Mouse (Mus musculus): Measurements from ENCODE around the gene Cpvl.

Cpvl gene

GRCm38 (mm10) chr6:53978571-53978970 is at the start of gene Cpvl:
TSS of gene Cpvl (minus strand) at chr6:53978671.
- DNase-seq (ENCODE audit: extremely low spot score, low spot score): no peak

DNA sequence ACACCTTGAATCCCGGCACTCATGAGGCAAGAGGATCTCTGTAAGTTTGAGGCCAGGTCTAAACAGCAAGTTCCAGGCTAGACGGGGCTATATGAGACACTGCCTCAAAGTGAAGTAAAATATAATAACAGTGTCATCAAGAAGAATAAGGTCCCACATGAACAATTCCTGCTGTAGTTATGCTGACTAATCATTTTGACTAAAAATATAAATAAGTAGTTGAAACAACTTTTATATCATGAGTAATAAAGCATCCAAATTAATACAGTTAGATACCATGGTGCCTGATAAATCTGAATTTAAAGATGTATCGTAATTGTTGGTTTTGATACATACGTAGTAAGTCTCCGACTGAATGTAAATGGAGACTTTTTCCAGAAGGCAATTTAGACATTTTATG is 45.4 kb upstream of the Cpvl start:
- no peak for DNase-seq (ENCODE audit: extremely low spot score, low spot score)

DNA sequence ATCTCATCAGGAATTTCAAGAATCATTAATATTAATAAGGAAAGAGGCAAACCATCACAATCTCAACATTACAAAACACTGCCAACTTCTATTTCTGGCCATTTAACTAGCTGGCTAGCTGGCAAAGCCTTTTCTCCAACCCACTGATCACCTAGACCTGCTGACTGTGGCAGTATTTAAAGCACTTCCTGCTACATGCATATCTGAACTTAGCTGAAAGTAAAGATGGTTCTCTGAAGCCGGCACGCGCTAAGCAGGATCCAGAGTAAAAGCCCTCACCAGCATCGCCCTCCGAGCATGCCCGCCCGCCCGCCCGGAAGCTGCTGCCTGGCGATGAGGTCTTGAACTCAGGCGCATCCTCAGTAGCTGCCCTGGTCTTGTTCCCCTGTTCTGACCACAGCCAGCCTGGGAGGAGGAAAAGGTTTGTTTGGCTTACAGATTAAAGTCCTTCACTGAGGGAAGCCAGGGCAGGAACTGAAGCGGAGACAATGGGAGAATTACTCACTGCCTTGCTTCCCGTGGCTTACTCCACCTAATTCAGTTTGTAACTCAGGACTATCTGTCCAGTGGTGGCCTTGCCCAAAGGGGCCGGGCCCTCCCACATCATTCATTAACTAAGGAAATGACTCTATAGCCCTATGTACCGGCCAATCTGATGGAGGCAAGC is 42.8 kb upstream of the Cpvl start:
- DNase-seq (ENCODE audit: extremely low spot score, low spot score): no peak

DNA sequence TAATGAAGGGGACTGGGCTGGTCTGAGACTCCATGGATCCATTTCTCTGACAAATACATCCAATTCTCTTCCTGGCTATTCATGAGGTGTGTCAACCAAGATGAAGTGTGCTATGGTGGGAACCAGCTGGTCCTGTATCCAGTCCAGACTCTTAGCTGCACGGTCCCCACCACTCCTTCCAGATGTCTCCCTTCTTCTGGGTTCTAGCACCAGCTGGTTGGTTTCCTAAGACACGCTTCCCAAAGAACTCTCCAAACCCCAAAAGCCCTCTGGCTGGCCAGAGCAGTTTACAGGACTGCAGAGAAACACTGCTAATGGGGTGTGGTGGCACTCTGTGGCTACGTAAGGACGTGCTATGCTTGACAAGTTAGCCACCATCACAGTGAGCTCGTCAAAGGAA is 40.4 kb upstream of the Cpvl start:
- DNase-seq (ENCODE audit: extremely low spot score, low spot score): no peak

DNA sequence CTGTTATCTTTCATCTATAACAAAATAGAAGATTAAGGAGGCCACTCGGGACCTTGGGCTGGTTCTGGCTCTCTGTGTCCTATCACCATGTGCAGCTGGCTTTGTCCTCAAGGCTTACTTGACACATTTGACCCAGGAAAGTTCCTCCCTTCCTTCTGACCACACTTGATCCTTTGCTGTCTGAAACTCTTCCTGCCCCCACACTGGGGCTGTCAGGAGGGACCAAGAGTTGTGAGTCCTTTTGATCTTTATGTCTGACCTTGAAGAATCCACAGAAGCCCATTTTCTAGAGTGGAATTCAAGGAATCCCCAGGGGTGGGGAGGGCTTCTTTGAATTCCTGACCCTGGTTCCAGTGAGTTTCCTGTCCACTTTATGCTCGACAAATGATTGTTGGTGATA is 39.6 kb upstream of the Cpvl start:
- no peak for DNase-seq (ENCODE audit: extremely low spot score, low spot score)

GRCm38 (mm10) chr6:54012163-54012562 is 33.7 kb upstream of the Cpvl start:
- no peak for DNase-seq (ENCODE audit: extremely low spot score, low spot score)

DNA sequence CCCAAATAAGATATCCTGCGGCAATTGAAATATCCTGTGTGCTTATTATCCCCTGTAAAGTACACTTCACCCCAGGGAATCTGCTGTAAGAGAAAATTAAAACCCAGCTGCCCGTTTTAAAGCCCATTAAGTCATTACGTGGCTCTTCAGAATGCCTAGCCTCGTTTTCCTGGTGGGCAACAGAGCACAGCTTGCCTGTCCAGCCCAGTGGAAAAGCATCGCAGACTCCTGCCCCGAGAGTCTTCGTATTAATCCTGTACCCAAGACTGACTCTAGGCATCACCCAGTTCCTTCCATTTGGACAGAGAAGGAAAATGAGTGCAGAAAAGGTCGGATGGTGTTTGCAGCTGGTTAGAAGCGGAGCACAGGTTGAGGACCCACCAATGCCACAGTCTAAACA is 31.9 kb upstream of the Cpvl start:
- no peak for DNase-seq (ENCODE audit: extremely low spot score, low spot score)

- DNase-seq (ENCODE audit: extremely low spot score, low spot score): no peak
These were observed 30.8 kb upstream of the Cpvl start for GRCm38 (mm10) chr6:54009293-54009692.

DNA sequence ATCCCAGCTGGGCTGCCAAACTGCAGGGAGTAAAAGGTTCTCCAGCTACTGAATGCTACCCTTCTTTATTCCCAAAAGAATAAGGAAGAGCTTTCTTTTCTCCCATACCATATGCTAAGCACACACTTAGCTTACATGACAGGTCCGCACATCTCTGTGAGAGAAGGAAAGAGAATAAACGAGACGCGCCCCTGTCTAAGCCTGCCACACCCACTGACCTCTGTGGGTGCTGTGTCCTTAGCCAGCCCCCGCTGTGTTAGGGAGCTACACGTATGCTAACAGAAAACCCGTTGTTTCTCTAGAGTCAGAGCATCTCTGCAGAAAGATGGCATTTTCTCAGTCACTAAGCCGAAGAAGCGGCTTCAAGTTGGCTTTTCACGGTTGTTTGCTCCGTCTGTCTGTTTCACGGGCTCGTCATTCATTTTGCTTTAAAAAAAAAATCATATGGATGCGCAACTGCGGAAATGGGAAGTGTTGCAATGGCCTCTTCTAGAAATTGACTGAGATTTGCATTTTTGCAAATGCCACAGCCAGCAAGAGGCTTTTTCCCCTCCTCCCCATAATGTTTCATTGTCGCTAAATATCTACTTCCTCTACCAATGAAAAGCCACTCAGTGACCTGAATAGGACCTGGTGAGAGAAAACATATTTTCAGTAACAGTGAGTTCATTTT is 30.1 kb upstream of the Cpvl start:
- no peak for DNase-seq (ENCODE audit: extremely low spot score, low spot score)

- no peak for DNase-seq (ENCODE audit: extremely low spot score, low spot score)
These were observed 26.8 kb upstream of the Cpvl start for GRCm38 (mm10) chr6:54005302-54005701.

GRCm38 (mm10) chr6:53996226-53996955 is 17.9 kb upstream of the Cpvl start:
- no peak for DNase-seq (ENCODE audit: extremely low spot score, low spot score)

- DNase-seq (ENCODE audit: extremely low spot score, low spot score): no peak
These were observed 17.0 kb upstream of the Cpvl start for GRCm38 (mm10) chr6:53995519-53995918.

GRCm38 (mm10) chr6:53992386-53992785 is 13.9 kb upstream of the Cpvl start:
- DNase-seq (ENCODE audit: extremely low spot score, low spot score): no peak

DNA sequence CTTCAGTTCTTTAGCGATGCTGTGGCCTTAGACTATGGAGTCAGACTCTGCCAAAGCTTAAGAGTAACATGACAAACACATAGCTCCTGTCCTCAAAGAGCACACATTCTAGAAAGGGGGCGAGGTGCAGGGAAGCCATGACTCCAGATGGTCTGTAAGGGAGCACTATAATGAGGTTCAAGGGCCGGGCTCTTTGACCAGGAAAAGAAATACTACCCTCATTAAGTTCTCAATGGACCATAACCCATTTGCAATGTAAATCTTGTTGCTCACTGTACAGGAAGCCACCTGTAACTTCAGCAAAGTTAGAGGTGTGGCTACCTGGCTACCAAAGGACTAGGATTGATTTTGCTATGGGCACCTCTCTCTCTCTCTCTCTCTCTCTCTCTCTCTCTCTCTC is 8.8 kb upstream of the Cpvl start:
- no peak for DNase-seq (ENCODE audit: extremely low spot score, low spot score)

DNA sequence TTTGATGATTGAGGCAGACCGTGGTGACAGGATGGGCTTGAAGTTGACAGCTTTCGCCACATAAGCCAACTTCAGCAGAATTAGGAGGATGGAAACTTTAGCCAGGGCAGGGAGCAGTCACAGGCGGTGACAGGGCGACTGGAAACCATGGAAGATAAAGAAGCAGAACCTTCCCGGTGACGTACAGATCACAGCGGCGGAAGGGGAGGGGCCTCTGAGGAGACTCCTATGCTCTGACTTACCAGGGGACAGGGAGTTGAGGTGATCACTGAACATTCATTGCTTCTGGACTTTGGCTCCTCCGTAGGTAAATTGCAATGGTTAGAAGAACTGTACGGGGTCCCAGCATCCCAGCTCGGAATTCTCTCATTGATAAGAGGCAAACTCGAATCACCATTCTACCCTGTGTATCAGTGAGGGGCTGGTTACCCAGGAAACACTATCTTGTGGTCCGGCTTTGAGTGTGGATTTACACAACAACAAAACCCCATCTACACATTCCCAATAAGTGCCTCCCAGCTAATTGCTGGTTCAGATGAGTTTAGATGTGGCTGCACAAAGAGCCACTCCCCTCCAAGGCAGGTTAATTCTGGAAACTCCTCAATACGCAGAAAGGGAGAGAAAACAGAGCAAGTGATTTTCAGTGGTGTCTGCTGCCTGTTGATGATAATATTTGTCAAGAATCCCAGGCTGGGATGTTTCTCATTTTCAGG is 8.0 kb upstream of the Cpvl start:
- no peak for DNase-seq (ENCODE audit: extremely low spot score, low spot score)

- no peak for DNase-seq (ENCODE audit: extremely low spot score, low spot score)
These were observed 5.3 kb upstream of the Cpvl start for GRCm38 (mm10) chr6:53983820-53984219.

GRCm38 (mm10) chr6:53982612-53983011 is 4.1 kb upstream of the Cpvl start:
- no peak for DNase-seq (ENCODE audit: extremely low spot score, low spot score)

DNA sequence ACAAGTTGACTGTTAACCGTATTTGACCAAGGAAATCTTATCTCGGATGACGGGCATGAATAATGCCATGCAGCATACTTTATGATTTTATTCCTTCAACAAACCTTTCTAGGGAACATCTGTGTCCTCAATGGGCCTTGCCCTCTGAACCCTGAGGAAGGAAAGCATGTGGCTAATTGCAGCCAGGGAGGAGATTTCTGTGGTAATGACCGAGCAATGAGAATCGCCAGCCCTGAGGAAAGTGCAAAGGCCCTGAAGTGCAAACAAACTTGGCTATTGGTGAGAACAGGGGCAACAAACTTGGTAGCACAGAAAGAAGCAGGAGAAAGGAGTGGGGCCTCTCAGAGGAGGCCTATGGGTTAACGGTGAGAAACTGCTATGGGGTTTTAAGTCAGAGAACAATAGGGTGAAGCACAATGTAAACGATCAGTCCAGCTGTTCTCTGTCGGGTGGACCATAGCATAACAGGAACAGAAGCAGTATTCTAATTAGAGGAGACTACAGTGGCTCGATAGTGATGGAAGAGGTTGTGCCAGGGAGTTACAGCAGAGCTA is 3.7 kb upstream of the Cpvl start:
- no peak for DNase-seq (ENCODE audit: extremely low spot score, low spot score)

DNA sequence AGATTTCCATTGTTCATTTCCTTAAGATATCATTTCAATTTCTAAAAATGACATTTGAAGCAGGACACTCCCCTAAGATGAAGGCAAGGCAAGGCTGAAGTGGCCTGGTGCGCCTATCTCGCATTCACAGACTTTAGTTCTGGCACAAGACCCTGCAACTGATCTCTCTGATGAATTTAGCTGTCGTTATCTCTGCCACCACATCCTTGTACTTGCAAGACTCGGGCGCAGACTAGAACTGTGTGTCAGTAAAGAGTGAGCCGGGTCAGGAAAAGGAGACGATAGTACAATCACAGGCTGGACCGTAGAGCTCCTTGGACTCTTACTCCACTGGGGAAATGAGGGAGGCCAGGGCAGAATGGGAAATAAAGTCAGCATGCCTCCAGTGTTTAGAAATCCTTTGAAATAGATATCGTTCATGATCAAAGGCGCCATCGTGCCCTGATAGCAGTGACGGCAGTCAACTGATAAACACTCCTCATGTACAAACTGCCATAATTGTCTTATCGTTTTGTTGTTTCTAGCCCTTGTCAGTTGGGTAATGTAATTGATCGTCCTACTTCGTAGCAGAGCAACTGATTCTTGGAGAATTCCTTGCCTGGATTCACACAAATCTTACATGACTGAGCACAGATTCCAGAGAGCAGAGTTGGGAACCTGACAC is 2.5 kb upstream of the Cpvl start:
- no peak for DNase-seq (ENCODE audit: extremely low spot score, low spot score)

- no peak for DNase-seq (ENCODE audit: extremely low spot score, low spot score)
These were observed 4.4 kb downstream of the Cpvl start for GRCm38 (mm10) chr6:53974040-53974439.

DNA sequence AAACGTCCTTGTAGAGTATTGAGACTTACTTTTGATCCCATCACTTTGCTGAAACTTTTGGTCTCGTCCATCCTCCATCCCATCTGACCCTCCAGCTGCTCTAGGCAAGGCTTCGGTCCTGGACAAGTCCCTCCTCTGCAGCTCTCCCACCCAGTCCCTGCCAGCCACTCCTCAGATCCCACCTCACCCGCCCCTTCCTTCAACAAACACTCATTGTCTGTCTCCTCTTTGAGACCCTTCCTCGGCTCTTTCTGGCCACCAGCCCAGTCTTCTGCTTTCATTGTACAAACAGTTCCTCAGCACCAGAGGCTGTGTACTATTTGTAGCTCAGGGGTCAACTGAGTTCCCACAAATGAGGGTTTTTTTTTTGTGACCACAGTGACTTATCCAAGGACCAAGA is 5.0 kb downstream of the Cpvl start:
- DNase-seq (ENCODE audit: extremely low spot score, low spot score): no peak

All from neural tube, embryonic 10.5 days (tissue).